Mouse (Mus musculus): ENCODE results near the gene Vgll4. TPM values are rescaled to one million over a fixed set of nuclear protein-coding genes. Genes with fewer than 3 reads are reported as not detected.

Vgll4 gene
- 36.1 and 43.6 TPM in 2 replicates for polyA plus RNA-seq (2012; rRNA removed)

GRCm38 (mm10) chr6:114969213-114970120 lies at the start of gene Vgll4:
TSS of gene Vgll4 (minus strand) at chr6:114969994.
- peak in 1 of 2 experiments; percentile 9 for DNase-seq (ENCODE audit: low read depth in 1 of 2, low spot score in 2 of 2)
- no peaks in the 10 kb centered on the region for H3K36me3 ChIP-seq (ENCODE audit: control insufficient read depth, insufficient read depth, low read length)
- H3K4me3 ChIP-seq (ENCODE audit: extremely low read depth, insufficient read depth, insufficient read length) = peak within 1 kb of the TSS; percentile 64
- no peak within 1 kb of the TSS for H3K27ac ChIP-seq (ENCODE audit: insufficient read depth, low read length)
- 2% methylated on average over 79 of the region's 79 CpGs for WGBS
- TF ChIP-seq POLR2A (IDR thresholded peaks at IDR 0.05; ENCODE audit: low read depth, low read length) (no peak), CTCF (IDR thresholded peaks at IDR 0.05; ENCODE audit: extremely low read depth, insufficient read depth, insufficient read length, insufficient replicate concordance) (no peak)
- peaks cover 16% of the 10 kb centered on the region for H3K27me3 ChIP-seq (ENCODE audit: control insufficient read depth, insufficient read depth, low read length)
- peaks cover 23% of the 10 kb centered on the region for H3K4me1 ChIP-seq (ENCODE audit: control insufficient read depth, insufficient read depth, insufficient read length)

GRCm38 (mm10) chr6:115015461-115015860 lies 45.7 kb upstream of the Vgll4 start:
- Histone ChIP-seq H3K27ac (ENCODE audit: insufficient read depth, low read length) (no peak overlapping the region), H3K4me3 (ENCODE audit: extremely low read depth, insufficient read depth, insufficient read length) (no peak overlapping the region), H3K27me3 (ENCODE audit: control insufficient read depth, insufficient read depth, low read length) (no peaks in the 10 kb centered on the region), H3K36me3 (ENCODE audit: control insufficient read depth, insufficient read depth, low read length) (peaks cover 20% of the 10 kb centered on the region), H3K4me1 (ENCODE audit: control insufficient read depth, insufficient read depth, insufficient read length) (no peaks in the 10 kb centered on the region)
- no peak for TF ChIP-seq POLR2A (IDR thresholded peaks at IDR 0.05; ENCODE audit: low read depth, low read length)
- WGBS = 78% methylated on average over 13 of the region's 13 CpGs
- no peak for DNase-seq (ENCODE audit: low read depth in 1 of 2, low spot score in 2 of 2)

GRCm38 (mm10) chr6:115013574-115013973 lies 43.8 kb upstream of the Vgll4 start:
- no peak overlapping the region for H3K4me3 ChIP-seq (ENCODE audit: extremely low read depth, insufficient read depth, insufficient read length)
- no peak for TF ChIP-seq CTCF (IDR thresholded peaks at IDR 0.05; ENCODE audit: extremely low read depth, insufficient read depth, insufficient read length, insufficient replicate concordance)
- no peak for TF ChIP-seq POLR2A (IDR thresholded peaks at IDR 0.05; ENCODE audit: low read depth, low read length)
- no peaks in the 10 kb centered on the region for H3K27me3 ChIP-seq (ENCODE audit: control insufficient read depth, insufficient read depth, low read length)
- H3K36me3 ChIP-seq (ENCODE audit: control insufficient read depth, insufficient read depth, low read length) = peaks cover 19% of the 10 kb centered on the region
- WGBS = 86% methylated on average over 4 of the region's 4 CpGs
- no peak overlapping the region for H3K27ac ChIP-seq (ENCODE audit: insufficient read depth, low read length)
- DNase-seq (ENCODE audit: low read depth in 1 of 2, low spot score in 2 of 2) = no peak
- H3K4me1 ChIP-seq (ENCODE audit: control insufficient read depth, insufficient read depth, insufficient read length) = no peaks in the 10 kb centered on the region

GRCm38 (mm10) chr6:115011792-115012191 lies 42.0 kb upstream of the Vgll4 start:
- WGBS = 93% methylated on average over 8 of the region's 8 CpGs

GRCm38 (mm10) chr6:115010815-115011214 lies 41.0 kb upstream of the Vgll4 start:
- 86% methylated on average over 9 of the region's 9 CpGs for WGBS
- Histone ChIP-seq H3K27me3 (ENCODE audit: control insufficient read depth, insufficient read depth, low read length) (no peaks in the 10 kb centered on the region), H3K36me3 (ENCODE audit: control insufficient read depth, insufficient read depth, low read length) (peaks cover 14% of the 10 kb centered on the region), H3K4me1 (ENCODE audit: control insufficient read depth, insufficient read depth, insufficient read length) (no peaks in the 10 kb centered on the region), H3K4me3 (ENCODE audit: extremely low read depth, insufficient read depth, insufficient read length) (no peak overlapping the region), H3K27ac (ENCODE audit: insufficient read depth, low read length) (no peak overlapping the region)
- no peak for DNase-seq (ENCODE audit: low read depth in 1 of 2, low spot score in 2 of 2)
- TF ChIP-seq POLR2A (IDR thresholded peaks at IDR 0.05; ENCODE audit: low read depth, low read length) (no peak), CTCF (IDR thresholded peaks at IDR 0.05; ENCODE audit: extremely low read depth, insufficient read depth, insufficient read length, insufficient replicate concordance) (no peak)

More at GRCm38 (mm10) chr6:115011792-115012191, 42.0 kb upstream of the Vgll4 start:
- no peaks in the 10 kb centered on the region for H3K4me1 ChIP-seq (ENCODE audit: control insufficient read depth, insufficient read depth, insufficient read length)
- peaks cover 16% of the 10 kb centered on the region for H3K36me3 ChIP-seq (ENCODE audit: control insufficient read depth, insufficient read depth, low read length)
- DNase-seq (ENCODE audit: low read depth in 1 of 2, low spot score in 2 of 2) = no peak
- TF ChIP-seq POLR2A (IDR thresholded peaks at IDR 0.05; ENCODE audit: low read depth, low read length) (no peak), CTCF (IDR thresholded peaks at IDR 0.05; ENCODE audit: extremely low read depth, insufficient read depth, insufficient read length, insufficient replicate concordance) (no peak)
- H3K27me3 ChIP-seq (ENCODE audit: control insufficient read depth, insufficient read depth, low read length) = no peaks in the 10 kb centered on the region
- no peak overlapping the region for H3K4me3 ChIP-seq (ENCODE audit: extremely low read depth, insufficient read depth, insufficient read length)
- H3K27ac ChIP-seq (ENCODE audit: insufficient read depth, low read length) = no peak overlapping the region

GRCm38 (mm10) chr6:115010304-115010703 lies 40.5 kb upstream of the Vgll4 start:
- no peak for DNase-seq (ENCODE audit: low read depth in 1 of 2, low spot score in 2 of 2)
- TF ChIP-seq POLR2A (IDR thresholded peaks at IDR 0.05; ENCODE audit: low read depth, low read length) (no peak), CTCF (IDR thresholded peaks at IDR 0.05; ENCODE audit: extremely low read depth, insufficient read depth, insufficient read length, insufficient replicate concordance) (no peak)
- H3K27me3 ChIP-seq (ENCODE audit: control insufficient read depth, insufficient read depth, low read length) = no peaks in the 10 kb centered on the region
- no peak overlapping the region for H3K27ac ChIP-seq (ENCODE audit: insufficient read depth, low read length)
- H3K4me1 ChIP-seq (ENCODE audit: control insufficient read depth, insufficient read depth, insufficient read length) = no peaks in the 10 kb centered on the region
- H3K4me3 ChIP-seq (ENCODE audit: extremely low read depth, insufficient read depth, insufficient read length) = no peak overlapping the region
- WGBS = 83% methylated on average over 9 of the region's 9 CpGs
- H3K36me3 ChIP-seq (ENCODE audit: control insufficient read depth, insufficient read depth, low read length) = peaks cover 11% of the 10 kb centered on the region

GRCm38 (mm10) chr6:115007728-115008127 lies 37.9 kb upstream of the Vgll4 start:
- Histone ChIP-seq H3K27ac (ENCODE audit: insufficient read depth, low read length) (no peak overlapping the region), H3K4me3 (ENCODE audit: extremely low read depth, insufficient read depth, insufficient read length) (no peak overlapping the region), H3K4me1 (ENCODE audit: control insufficient read depth, insufficient read depth, insufficient read length) (no peaks in the 10 kb centered on the region), H3K27me3 (ENCODE audit: control insufficient read depth, insufficient read depth, low read length) (no peaks in the 10 kb centered on the region), H3K36me3 (ENCODE audit: control insufficient read depth, insufficient read depth, low read length) (peaks cover 11% of the 10 kb centered on the region)
- 36% methylated on average over 5 of the region's 5 CpGs for WGBS
- TF ChIP-seq POLR2A (IDR thresholded peaks at IDR 0.05; ENCODE audit: low read depth, low read length) = no peak
- TF ChIP-seq CTCF (IDR thresholded peaks at IDR 0.05; ENCODE audit: extremely low read depth, insufficient read depth, insufficient read length, insufficient replicate concordance) = peak; percentile 95
- DNase-seq (ENCODE audit: low read depth in 1 of 2, low spot score in 2 of 2) = peak; percentile 30 to 72
